Mouse (Mus musculus) kidney, adult 2 months (tissue): ENCODE results near the gene Dtx4.

Experiments
- CTCF ChIP-seq: fragments of 200-500 bp; conservative IDR thresholded peaks from 2 replicates; pipeline ENCODE4 v1.5.1; 2011; ENCODE audit warnings: low read depth, mild to moderate bottlenecking, control low read depth, low read length, moderate library complexity, mixed read lengths; ENCODE audit not compliant: insufficient read depth, insufficient read length
- POLR2A ChIP-seq: fragments of 200-500 bp; IDR thresholded peaks from one replicate; pipeline ENCODE4 v1.6.1; 2011; ENCODE audit warnings: low read depth, low read length, control low read depth

GRCm38 (mm10) chr19:12465530-12466144 is 35.6 kb downstream of the Dtx4 start:
- TF ChIP-seq CTCF = no peak
- TF ChIP-seq POLR2A = no peak
